Mouse (Mus musculus) adrenal gland, postnatal 14 days (tissue): ENCODE data around the gene AY074887. TPM values are rescaled to one million over a fixed set of nuclear protein-coding genes. Genes with fewer than 3 reads are reported as not detected.
"Not testable (repeated sequence)": the region's sequence is repeated elsewhere in the genome, so short reads cannot be mapped to it uniquely, and the experiment has no call there.

Experiments used
- DNase-seq: peaks from one replicate; pipeline ENCODE4 v3.0.0; 2021; ENCODE audit warnings: mixed read lengths
- long read RNA-seq, 2 experiments: library from polyadenylated mRNA; stranded (forward); transcript quantifications; one replicate each; pipeline ENCODE4 v2.0.0; 2021
- total RNA-seq: library from RNA; stranded (reverse); gene quantifications from 2 replicates; pipeline ENCODE4 v1.2.3, GENCODE M21; 2021

AY074887 gene
- not detected in 2 replicates for total RNA-seq
- long read RNA-seq, experiment 1, result 0 reads
- long read RNA-seq, experiment 2, result 0 reads

GRCm38 (mm10) chr9:54950575-54951321, at the start of gene AY074887, which contains the start of gene Psma4:
Gene AY074887, minus strand, starts transcription at chr9:54950998.
Gene Psma4, plus strand, starts transcription at chr9:54950790.
- peak; percentile 96 for DNase-seq

DNA sequence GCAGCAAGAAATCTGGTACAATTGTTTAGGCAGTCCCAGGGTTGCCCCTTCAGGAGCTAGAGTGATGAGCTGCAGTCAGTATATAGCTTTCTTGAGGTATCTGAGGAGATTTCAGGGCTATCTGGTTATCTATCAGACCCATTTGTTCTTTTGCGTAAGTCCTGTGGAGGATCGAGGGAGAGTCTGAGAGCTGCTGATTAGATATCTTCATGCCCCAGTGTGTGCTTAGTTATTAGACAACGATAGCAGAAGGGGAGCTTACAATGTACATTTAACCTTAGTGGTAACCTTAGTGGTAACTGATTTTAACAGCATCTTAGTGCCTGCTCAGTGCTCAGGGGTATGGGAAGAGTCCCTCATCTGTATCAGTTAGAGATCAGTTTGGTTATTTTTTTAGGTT, 44.8 kb upstream of the AY074887 start:
- DNase-seq, result no peak

- no peak for DNase-seq
These were observed 43.6 kb upstream of the AY074887 start for GRCm38 (mm10) chr9:54994381-54994780.

GRCm38 (mm10) chr9:54990362-54990761, 39.6 kb upstream of the AY074887 start:
- DNase-seq, result no peak

GRCm38 (mm10) chr9:54982401-54982800, 31.6 kb upstream of the AY074887 start:
- no peak for DNase-seq

- peak; percentile 47 for DNase-seq
These were observed 30.7 kb upstream of the AY074887 start for GRCm38 (mm10) chr9:54981291-54982191.

- no peak for DNase-seq
These were observed 29.9 kb upstream of the AY074887 start, which contains the start of gene Chrna5 for GRCm38 (mm10) chr9:54980674-54981073. Gene Chrna5, plus strand, starts transcription at chr9:54980880.

- DNase-seq, result no peak
These were observed 19.3 kb upstream of the AY074887 start for GRCm38 (mm10) chr9:54969972-54970637.

DNA sequence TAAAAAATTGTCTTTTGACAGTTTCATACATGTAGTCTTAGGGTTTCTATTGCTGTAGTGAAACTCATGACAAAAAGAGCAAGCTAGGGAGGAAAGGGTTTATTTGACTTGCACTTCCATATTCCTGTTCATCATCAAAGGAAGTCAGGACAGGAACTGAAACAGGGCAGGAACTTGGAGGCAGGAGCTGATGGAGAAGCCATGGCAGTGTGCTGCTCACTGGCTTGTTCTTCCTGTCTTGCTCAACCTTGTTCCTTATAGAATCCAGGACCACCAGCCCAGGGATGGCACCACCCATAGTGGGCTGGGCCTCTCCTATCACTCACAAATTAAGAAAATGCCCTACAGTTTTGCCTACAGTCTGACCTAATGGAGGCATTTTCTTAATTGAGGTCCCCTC, 12.9 kb upstream of the AY074887 start:
- no peak for DNase-seq

- no peak for DNase-seq
These were observed 10.3 kb upstream of the AY074887 start for GRCm38 (mm10) chr9:54961059-54961458.

DNA sequence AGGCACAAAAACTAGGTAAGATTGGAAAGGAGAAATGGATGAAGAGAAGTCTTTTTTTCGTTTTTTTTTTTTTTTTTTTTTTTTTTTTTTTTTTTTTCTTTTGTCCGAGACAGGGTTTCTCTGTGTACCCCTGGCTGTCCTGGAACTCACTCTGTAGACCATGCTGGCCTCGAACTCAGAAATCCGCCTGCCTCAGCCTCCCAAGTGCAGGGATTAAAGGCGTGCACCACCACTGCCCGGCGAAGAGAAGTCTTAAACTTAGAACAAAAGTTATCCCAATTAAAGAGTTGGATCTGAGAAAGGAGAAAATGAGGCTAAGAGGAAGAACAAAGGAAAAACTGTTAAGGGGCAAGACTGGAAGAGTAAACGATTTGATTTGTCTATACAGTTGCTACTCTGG, 636 bp downstream of the AY074887 start:
- not testable (repeated sequence) for DNase-seq

DNA sequence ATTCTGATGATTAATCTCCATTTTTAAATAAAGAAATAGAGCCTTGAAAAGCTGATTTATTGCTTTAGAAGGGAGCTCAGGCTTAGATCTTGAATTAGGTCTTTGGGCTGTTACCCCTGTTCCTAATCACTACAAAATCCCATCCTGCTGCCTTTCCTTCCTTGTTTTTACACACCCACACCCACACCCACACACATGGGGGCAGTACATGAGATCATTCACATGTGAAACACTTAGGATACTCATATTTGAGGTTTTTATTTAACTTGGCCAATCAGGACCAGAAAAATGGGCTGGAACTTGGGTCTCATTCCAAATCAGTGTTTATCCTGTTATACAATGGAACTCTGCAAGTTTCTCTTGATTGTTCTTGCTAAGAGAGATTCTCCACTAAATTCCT, 1.3 kb downstream of the AY074887 start:
- no peak for DNase-seq

- DNase-seq, result no peak
These were observed 4.5 kb downstream of the AY074887 start for GRCm38 (mm10) chr9:54946256-54946655.

DNA sequence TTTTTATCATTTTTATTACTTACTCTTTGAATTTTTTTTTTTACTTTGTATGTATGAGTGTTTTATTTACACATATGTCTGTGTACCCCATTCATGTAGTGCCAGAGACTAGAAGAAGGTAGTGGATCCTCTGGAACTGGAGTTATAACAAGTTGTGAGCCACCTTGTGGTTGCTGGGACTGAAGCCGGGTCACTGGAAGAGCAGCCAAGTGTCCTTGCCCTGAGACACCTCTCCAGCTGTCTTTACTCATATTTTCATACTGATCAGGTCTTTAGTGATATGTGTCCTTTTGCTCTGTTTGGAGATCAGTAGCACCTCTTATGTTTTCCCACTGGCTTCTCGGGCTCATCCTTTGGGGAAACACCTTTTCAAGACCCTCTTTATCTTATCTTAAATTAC, 6.3 kb downstream of the AY074887 start:
- peak; percentile 10 for DNase-seq

- no peak for DNase-seq
These were observed 8.7 kb downstream of the AY074887 start for GRCm38 (mm10) chr9:54942071-54942470.

DNA sequence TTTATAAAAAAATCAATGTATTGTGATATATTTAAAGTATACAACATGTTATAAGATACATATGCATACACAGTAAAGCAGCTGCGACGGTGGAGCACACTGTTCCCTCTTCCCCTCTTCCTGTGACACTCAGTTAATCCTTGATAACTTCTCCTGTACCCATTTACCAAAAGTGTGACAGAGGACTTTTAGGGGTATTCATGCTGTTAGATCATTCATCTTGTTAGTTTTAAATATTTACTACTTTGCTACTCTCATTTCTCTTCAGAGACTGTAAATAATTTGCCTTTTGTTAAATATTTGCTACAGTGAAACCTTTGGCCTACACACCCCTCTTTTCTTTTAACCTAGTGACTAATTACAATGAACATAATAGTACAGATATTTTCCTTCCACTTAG, 18.4 kb downstream of the AY074887 start:
- no peak for DNase-seq

GRCm38 (mm10) chr9:54931765-54932164, 19.0 kb downstream of the AY074887 start:
- DNase-seq, result no peak

GRCm38 (mm10) chr9:54930741-54931140, 20.1 kb downstream of the AY074887 start:
- DNase-seq, result no peak

DNA sequence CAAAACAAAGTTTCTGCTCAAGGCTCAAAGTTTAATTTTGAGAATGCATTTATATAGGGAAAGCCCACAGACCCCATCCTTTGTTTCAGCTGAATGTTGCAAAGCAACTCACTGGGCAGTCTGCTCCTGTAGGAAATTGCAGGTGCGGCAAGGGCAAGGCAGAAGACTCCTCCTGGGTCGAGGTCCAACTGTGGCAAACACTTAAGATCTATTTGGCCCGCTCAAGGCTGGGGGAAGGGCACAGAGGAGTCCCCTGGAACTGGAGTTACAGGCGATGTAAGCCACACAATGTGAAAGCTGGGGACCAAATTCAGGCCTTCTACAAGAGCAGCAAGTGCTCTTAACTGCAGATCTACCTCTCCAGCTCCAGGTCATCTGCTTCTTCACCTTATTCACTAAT, 30.9 kb downstream of the AY074887 start:
- DNase-seq, result no peak

- no peak for DNase-seq
These were observed 32.0 kb downstream of the AY074887 start for GRCm38 (mm10) chr9:54918781-54919180.

GRCm38 (mm10) chr9:54918191-54918590, 32.6 kb downstream of the AY074887 start:
- DNase-seq, result no peak

DNA sequence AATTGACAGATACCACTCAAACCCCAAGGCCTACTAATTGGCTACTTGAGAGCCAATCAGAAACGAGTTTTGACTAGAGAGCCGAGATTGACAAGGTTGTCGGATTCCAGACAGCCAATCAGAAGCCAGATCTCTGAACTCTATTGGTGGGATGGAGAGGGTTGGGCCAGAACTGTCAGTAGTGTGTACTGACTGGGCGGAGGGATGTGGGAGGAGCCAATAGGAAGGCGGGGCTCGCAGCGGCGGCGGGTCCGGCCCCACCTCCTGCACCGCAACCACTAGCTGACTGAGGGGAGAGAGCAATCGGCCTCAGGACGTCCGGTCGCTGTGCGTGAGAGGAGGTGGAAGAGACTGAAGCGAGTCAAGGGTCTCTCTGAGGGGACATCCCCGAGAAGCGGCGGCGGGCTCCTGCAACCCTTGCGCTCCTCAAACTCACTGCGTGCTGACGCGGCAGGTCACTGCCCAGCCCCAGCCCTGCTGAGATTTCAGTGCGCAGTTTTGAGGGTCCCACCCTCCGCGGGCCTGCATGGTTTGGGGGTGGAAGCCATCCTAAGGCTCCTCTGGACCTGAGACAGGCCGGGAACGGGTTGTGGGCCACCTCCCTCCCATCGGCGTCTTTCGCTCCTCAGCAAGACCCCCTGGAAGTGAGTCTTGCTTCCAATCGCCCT, 33.7 kb downstream of the AY074887 start, which contains the start of gene Hykk:
Gene Hykk (plus strand): TSS at position 274 of the 668 bp plus-strand sequence.
- DNase-seq, result peak; percentile 94
